Mouse (Mus musculus) urinary bladder, postnatal 36 days (tissue): ENCODE measurements around the gene Lamtor4.

Experiments
- DNase-seq, 2 experiments: peaks; one replicate each; pipeline ENCODE4 v3.0.0; 2022; ENCODE audit warnings: low spot score in 2 of 2, mixed read lengths in 1 of 2

The Lamtor4 gene

GRCm38 (mm10) chr5:138260051-138260450 lies 4.8 kb downstream of the Lamtor4 start:
- DNase-seq, result no peak

- no peak for DNase-seq
Measured at GRCm38 (mm10) chr5:138260834-138261233, 5.6 kb downstream of the Lamtor4 start.

- DNase-seq, result no peak
Measured at GRCm38 (mm10) chr5:138262001-138262400, 6.7 kb downstream of the Lamtor4 start.

- no peak for DNase-seq
Measured at GRCm38 (mm10) chr5:138262582-138263240, 7.4 kb downstream of the Lamtor4 start.

GRCm38 (mm10) chr5:138263260-138264206 lies 8.3 kb downstream of the Lamtor4 start, which contains the start of gene BC037034:
Gene BC037034, minus strand, starts transcription at chr5:138264033.
- peak; percentile 88 to 93 for DNase-seq

GRCm38 (mm10) chr5:138264207-138264578 lies 8.9 kb downstream of the Lamtor4 start:
- DNase-seq, result no peak

- DNase-seq, result no peak
Measured at GRCm38 (mm10) chr5:138265712-138266111, 10.4 kb downstream of the Lamtor4 start.

GRCm38 (mm10) chr5:138267114-138267513 lies 11.8 kb downstream of the Lamtor4 start:
- DNase-seq, result no peak

- no peak for DNase-seq
Measured at GRCm38 (mm10) chr5:138268980-138269379, 13.7 kb downstream of the Lamtor4 start.

GRCm38 (mm10) chr5:138271232-138271631 lies 15.9 kb downstream of the Lamtor4 start:
- no peak for DNase-seq

GRCm38 (mm10) chr5:138272409-138272923 lies 17.2 kb downstream of the Lamtor4 start, which contains the start of gene Gal3st4:
Gene Gal3st4, minus strand, starts transcription at chr5:138272840.
- peak in 1 of 2 experiments; percentile 55 for DNase-seq

GRCm38 (mm10) chr5:138274186-138274585 lies 18.9 kb downstream of the Lamtor4 start:
- DNase-seq, result no peak

GRCm38 (mm10) chr5:138275216-138276050 lies 20.2 kb downstream of the Lamtor4 start:
- DNase-seq, result no peak

GRCm38 (mm10) chr5:138277994-138278393 lies 22.7 kb downstream of the Lamtor4 start:
- no peak for DNase-seq

- peak; percentile 79 to 84 for DNase-seq
Measured at GRCm38 (mm10) chr5:138279585-138280424, 24.5 kb downstream of the Lamtor4 start, which contains the start of the genes Gm43720, Gpc2 and Stag3. Gene Gm43720, minus strand, starts transcription at chr5:138279958. Gene Gpc2, minus strand, starts transcription at chr5:138280005. Gene Stag3, plus strand, starts transcription at chr5:138280240.

GRCm38 (mm10) chr5:138280425-138280768 lies 25.1 kb downstream of the Lamtor4 start:
- no peak for DNase-seq

GRCm38 (mm10) chr5:138280829-138281228 lies 25.5 kb downstream of the Lamtor4 start:
- no peak for DNase-seq

GRCm38 (mm10) chr5:138281798-138282197 lies 26.5 kb downstream of the Lamtor4 start:
- DNase-seq, result no peak

- DNase-seq, result no peak
Measured at GRCm38 (mm10) chr5:138283540-138283939, 28.3 kb downstream of the Lamtor4 start.

GRCm38 (mm10) chr5:138287861-138288260 lies 32.6 kb downstream of the Lamtor4 start:
- no peak for DNase-seq
